Comparison of ENCODE assay signal across 11 mouse cellular contexts in the genomic region with DNA sequence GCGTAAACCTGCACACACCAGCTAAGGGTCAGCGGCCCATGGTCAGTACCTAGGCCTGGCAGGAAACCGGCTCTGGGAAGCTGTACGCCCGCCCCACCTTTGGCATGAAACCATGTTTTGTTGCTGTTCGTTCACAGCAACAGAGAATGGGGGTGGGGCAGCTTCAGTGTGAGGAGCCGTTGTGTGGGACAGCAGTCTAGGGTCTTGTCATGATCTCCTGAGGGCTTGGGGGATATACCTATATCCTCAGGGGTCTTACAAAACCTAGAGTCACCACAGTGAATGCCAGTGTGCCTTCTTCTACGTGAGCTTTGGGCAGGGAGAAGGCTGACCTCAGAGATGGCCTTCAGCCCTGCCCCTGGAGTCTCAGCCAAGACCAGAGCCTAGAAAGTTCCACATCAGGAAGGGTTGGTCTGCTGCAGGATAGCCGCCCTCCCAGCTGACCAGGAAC. TPM values are rescaled to one million over a fixed set of nuclear protein-coding genes. Genes with fewer than 3 reads are reported as not detected.
A peak's percentile ranks its signal among the peaks of the same experiment; 100 is the strongest.
DNase-seq lines count a peak whose midpoint lies in the region; TF ChIP-seq lines count a peak whose summit lies in the region.
"Had no signal": no experiment of that assay in that cellular context is flagged by ENCODE, and none has a peak within 500 bp of the region (broad histone marks: within the 10 kb centered on the region; RNA-seq: fewer than 3 reads in every experiment).

No protein-coding gene starts in this region.

- H3K4me3 ChIP-seq in gastrocnemius, adult 2 months, result no peak overlapping the region
- H3K4me3 ChIP-seq in brown adipose tissue, adult 24 weeks (ENCODE audit: insufficient read depth, low read depth, low read length), result no peak overlapping the region
- H3K4me3 ChIP-seq: midbrain, embryonic 15.5 days had no signal

- H3K4me1 ChIP-seq in brown adipose tissue, adult 24 weeks (ENCODE audit: control insufficient read depth, insufficient read depth, insufficient read length, low read length), result peaks cover 46% of the 10 kb centered on the region

- intact Hi-C loops in gastrocnemius, adult 2 months (cut with DNase I), result loop anchor here (2.0 kb wide), 1 partner anchor 18 kb away; no protein-coding TSS in a partner anchor
- intact Hi-C loops in heart, postnatal 14 days (cut with DNase I), result no loop called here

- TF ChIP-seq CTCF in gastrocnemius, adult 2 months (IDR thresholded peaks at IDR 0.05), result no peak

- DNase-seq in gastrocnemius, adult 2 months, result peak; percentile 68
- no peak for DNase-seq in gastrocnemius, adult 18-20 months (ENCODE audit: low spot score)
- peak; percentile 68 to 69 for DNase-seq in heart, postnatal 14 days
- DNase-seq in lung, adult 18-20 months, result peak; percentile 79 to 84
- DNase-seq in frontal cortex, postnatal 14 days (ENCODE audit: low spot score in 2 of 2), result no peak
- no peak for DNase-seq in thymus, postnatal 0 days (ENCODE audit: low spot score)
- no peak for DNase-seq in retina, embryonic 14.5 days (ENCODE audit: low spot score)
- DNase-seq: embryo, embryonic 11 days; liver, postnatal 0 days had no signal

- peak overlapping the region; percentile 81 for H3K27ac ChIP-seq in gastrocnemius, adult 2 months
- H3K27ac ChIP-seq in brown adipose tissue, adult 24 weeks (replicated peaks; ENCODE audit: low read depth, low read length), result peak overlapping the region; percentile 97
- H3K27ac ChIP-seq: midbrain, embryonic 15.5 days had no signal

RNA-seq across cellular contexts. Expression of a gene that starts 47.5 kb away (rescaled TPM):
- total RNA-seq in gastrocnemius, adult 2 months (2021), result 10 to 100 TPM; 11.5 to 13.6 TPM
- 10 to 100 TPM in 1 of 2 experiments, 1 to 10 TPM in 1; 8.0 to 16.1 TPM for total RNA-seq in gastrocnemius, adult 18-20 months (2021)
- 65.5 and 118 TPM in 2 replicates for polyA plus RNA-seq in brown adipose tissue, adult 24 weeks (2012; ENCODE audit: insufficient read depth, insufficient read length, missing spikeins)
- total RNA-seq in heart, postnatal 14 days (2021), result 10 to 100 TPM; 44.6 to 45.7 TPM
- 220 and 222 TPM in 2 replicates for polyA plus RNA-seq in thymus, postnatal 0 days (2015; fragmentation: Nextera tagmentation; extraction: Ambion mirVana)

Comparison
In these comparisons a context has a peak if more than half of its experiments do, and no peak if none do; other contexts are left out.
1. DNase-seq: peak in gastrocnemius, adult 2 months (single experiment), heart, postnatal 14 days (2 of 2) and lung, adult 18-20 months (2 of 2); none in gastrocnemius, adult 18-20 months (single experiment), frontal cortex, postnatal 14 days (0 of 2), thymus, postnatal 0 days (single experiment) and retina, embryonic 14.5 days (single experiment).